Mouse (Mus musculus) embryonic fibroblast, embryonic 13.5 days (primary cell): Measurements from ENCODE around the gene Phkb. TPM values are rescaled to one million over a fixed set of nuclear protein-coding genes. Genes with fewer than 3 reads are reported as not detected.

Experiments used
- H3K27ac ChIP-seq: 2 replicates; pipeline ENCODE4 v1.5.1; 2012; ENCODE audit warnings: low read length, control low read depth, inconsistent platforms; ENCODE audit not compliant: insufficient read depth
- H3K4me1 ChIP-seq: 2 replicates; pipeline ENCODE4 v1.6.1; 2011; ENCODE audit warnings: low read length; ENCODE audit not compliant: control insufficient read depth, insufficient read depth
- H3K4me3 ChIP-seq: 2 replicates; pipeline ENCODE4 v1.5.1; 2011; ENCODE audit warnings: mild to moderate bottlenecking, control low read depth, low read length; ENCODE audit not compliant: insufficient read depth
- CTCF ChIP-seq: IDR thresholded peaks from 2 replicates; pipeline ENCODE4 v1.5.1; 2011; ENCODE audit warnings: mild to moderate bottlenecking, control low read depth, low read length, moderate library complexity, borderline replicate concordance; ENCODE audit not compliant: insufficient read depth
- POLR2A ChIP-seq: IDR thresholded peaks from 2 replicates; pipeline ENCODE4 v1.6.1; 2011; ENCODE audit warnings: low read depth, mild to moderate bottlenecking, control low read depth, low read length, moderate library complexity
- polyA plus RNA-seq: library from polyadenylated mRNA; stranded (reverse); fragments of >200 nt; gene quantifications from 2 replicates; pipeline ENCODE4 v1.2.4, GENCODE M21; 2011; ENCODE audit warnings: low read depth; ENCODE audit not compliant: missing spikeins, insufficient read length

Gene Phkb
- polyA plus RNA-seq, 1 experiment: 45.6 TPM

- H3K27ac ChIP-seq: no peak overlapping the region
- no peaks in the 10 kb centered on the region for H3K4me1 ChIP-seq
- no peak for TF ChIP-seq POLR2A
- TF ChIP-seq CTCF: no peak
Observed at GRCm38 (mm10) chr8:86086791-86087190, 246.0 kb downstream of the Phkb start.

GRCm38 (mm10) chr8:86087468-86087867 is 246.7 kb downstream of the Phkb start:
- H3K4me3 ChIP-seq: no peak overlapping the region
- H3K4me1 ChIP-seq: no peaks in the 10 kb centered on the region
- no peak for TF ChIP-seq POLR2A
- TF ChIP-seq CTCF: no peak

More at GRCm38 (mm10) chr8:86086791-86087190, 246.0 kb downstream of the Phkb start:
- no peak overlapping the region for H3K4me3 ChIP-seq

GRCm38 (mm10) chr8:86090666-86091065 is 249.9 kb downstream of the Phkb start:
- no peaks in the 10 kb centered on the region for H3K4me1 ChIP-seq
- TF ChIP-seq CTCF: no peak
- TF ChIP-seq POLR2A: no peak
- no peak overlapping the region for H3K4me3 ChIP-seq
- no peak overlapping the region for H3K27ac ChIP-seq

More at GRCm38 (mm10) chr8:86087468-86087867, 246.7 kb downstream of the Phkb start:
- H3K27ac ChIP-seq: no peak overlapping the region

Other genes starting within 250 kb of the Phkb start
- 10.4 and 16.1 TPM in 2 replicates for gene Neto2, start 140.0 kb upstream of the Phkb start, polyA plus RNA-seq
- 80.8 and 85.4 TPM in 2 replicates for gene Itfg1, start within 50 bp of the Phkb start, polyA plus RNA-seq